Mouse (Mus musculus) hindbrain, embryonic 16.5 days (tissue): Measurements from ENCODE around the gene Nedd4. TPM values are rescaled to one million over a fixed set of nuclear protein-coding genes. Genes with fewer than 3 reads are reported as not detected.
A peak's percentile ranks its signal among the peaks of the same experiment; 100 is the strongest.

Experiments used
- ATAC-seq: fragments of 200-750 bp; cut with Nextera tagmentation; 2 replicates; pipeline ENCODE4 v1.8.0; 2017; ENCODE audit warnings: moderate TSS enrichment, moderate library complexity
- H3K27ac ChIP-seq: fragments of 300-500 bp; sonication (generic); 2 replicates; pipeline ENCODE4 v1.5.1; 2014; ENCODE audit warnings: low read depth, mild to moderate bottlenecking, control low read depth, low read length, moderate library complexity
- H3K27me3 ChIP-seq: fragments of 300-500 bp; sonication (generic); replicated peaks from 2 replicates; pipeline ENCODE4 v1.6.1; 2014; ENCODE audit warnings: low read length; ENCODE audit not compliant: control insufficient read depth, insufficient read depth
- H3K36me3 ChIP-seq: fragments of 300-500 bp; sonication (generic); 2 replicates; pipeline ENCODE4 v1.6.1; 2014; ENCODE audit warnings: mild to moderate bottlenecking, low read length, moderate library complexity, mixed read lengths; ENCODE audit not compliant: control insufficient read depth, insufficient read depth
- H3K4me1 ChIP-seq: fragments of 300-500 bp; sonication (generic); 2 replicates; pipeline ENCODE4 v1.6.1; 2014; ENCODE audit warnings: low read depth, low read length; ENCODE audit not compliant: control insufficient read depth, insufficient read depth
- H3K4me2 ChIP-seq: fragments of 300-500 bp; sonication (generic); 2 replicates; pipeline ENCODE4 v1.6.1; 2014; ENCODE audit warnings: mild to moderate bottlenecking, low read length, control low read depth, moderate library complexity
- H3K4me3 ChIP-seq: fragments of 300-500 bp; sonication (generic); 2 replicates; pipeline ENCODE4 v1.5.1; 2014; ENCODE audit warnings: mild to moderate bottlenecking, low read length, control low read depth, moderate library complexity
- H3K9ac ChIP-seq: fragments of 300-500 bp; sonication (generic); 2 replicates; pipeline ENCODE4 v1.6.1; 2014; ENCODE audit warnings: low read depth, mild to moderate bottlenecking, control low read depth, low read length, moderate library complexity
- H3K9me3 ChIP-seq: fragments of 300-500 bp; sonication (generic); 2 replicates; pipeline ENCODE4 v1.6.1; 2014; ENCODE audit warnings: mild to moderate bottlenecking, low read length, moderate library complexity; ENCODE audit not compliant: control insufficient read depth
- WGBS: fragments of 180-500 bp; shearing (Covaris S2); extraction: QIAGEN DNeasy Blood & Tissue Kit; methylation state at CpG from one replicate; pipeline ENCODE4 v1.1.7; 2014; 5-methylcytosine and 5-hydroxymethylcytosine counted together
- polyA plus RNA-seq: library from polyadenylated mRNA; unstranded; fragments of >200 nt; fragmentation: Nextera tagmentation; extraction: Ambion mirVana; gene quantifications from 2 replicates; pipeline ENCODE4 v1.2.1, GENCODE M21; 2015

The Nedd4 gene
- polyA plus RNA-seq, 1 experiment from 2014 or later = 377 TPM

- no peaks in the 10 kb centered on the region for H3K27me3 ChIP-seq
- WGBS = 83% methylated on average over 4 of the region's 4 CpGs
- H3K9ac ChIP-seq = no peak overlapping the region
- no peak overlapping the region for H3K4me2 ChIP-seq
- H3K4me1 ChIP-seq = no peaks in the 10 kb centered on the region
- no peak for ATAC-seq
- H3K36me3 ChIP-seq = peaks cover 34% of the 10 kb centered on the region
- H3K9me3 ChIP-seq = no peaks in the 10 kb centered on the region
- no peak overlapping the region for H3K27ac ChIP-seq
- H3K4me3 ChIP-seq = no peak overlapping the region
Measured at GRCm38 (mm10) chr9:72685231-72685630, 23.1 kb downstream of the Nedd4 start.

GRCm38 (mm10) chr9:72686506-72686905 is 24.4 kb downstream of the Nedd4 start:
- Histone ChIP-seq H3K27me3 (no peaks in the 10 kb centered on the region), H3K9ac (no peak overlapping the region), H3K4me2 (no peak overlapping the region), H3K4me1 (no peaks in the 10 kb centered on the region), H3K36me3 (peaks cover 44% of the 10 kb centered on the region), H3K27ac (no peak overlapping the region), H3K4me3 (no peak overlapping the region), H3K9me3 (no peaks in the 10 kb centered on the region)
- WGBS = 63% methylated on average over 4 of the region's 4 CpGs
- ATAC-seq = no peak

- Histone ChIP-seq H3K9ac (no peak overlapping the region), H3K36me3 (peaks cover 39% of the 10 kb centered on the region), H3K9me3 (no peaks in the 10 kb centered on the region), H3K27me3 (no peaks in the 10 kb centered on the region), H3K4me2 (no peak overlapping the region), H3K4me3 (no peak overlapping the region), H3K4me1 (peaks cover 3% of the 10 kb centered on the region), H3K27ac (no peak overlapping the region)
- ATAC-seq = no peak
- 72% methylated on average over 5 of the region's 5 CpGs for WGBS
Measured at GRCm38 (mm10) chr9:72689522-72689921, 27.4 kb downstream of the Nedd4 start.

GRCm38 (mm10) chr9:72690811-72691210 is 28.7 kb downstream of the Nedd4 start:
- Histone ChIP-seq H3K4me2 (no peak overlapping the region), H3K27ac (no peak overlapping the region)
- no peak for ATAC-seq

GRCm38 (mm10) chr9:72691942-72692341 is 29.8 kb downstream of the Nedd4 start:
- no peak overlapping the region for H3K27ac ChIP-seq
- H3K27me3 ChIP-seq = no peaks in the 10 kb centered on the region
- ATAC-seq = no peak
- no peak overlapping the region for H3K4me2 ChIP-seq
- H3K9me3 ChIP-seq = no peaks in the 10 kb centered on the region
- H3K4me1 ChIP-seq = peaks cover 11% of the 10 kb centered on the region
- H3K9ac ChIP-seq = no peak overlapping the region
- no peak overlapping the region for H3K4me3 ChIP-seq
- WGBS = 75% methylated on average over 5 of the region's 5 CpGs
- H3K36me3 ChIP-seq = peaks cover 32% of the 10 kb centered on the region

More at GRCm38 (mm10) chr9:72690811-72691210, 28.7 kb downstream of the Nedd4 start:
- peaks cover 5% of the 10 kb centered on the region for H3K4me1 ChIP-seq
- 80% methylated on average over 1 of the region's 1 CpGs for WGBS
- no peaks in the 10 kb centered on the region for H3K9me3 ChIP-seq
- no peak overlapping the region for H3K4me3 ChIP-seq
- no peaks in the 10 kb centered on the region for H3K27me3 ChIP-seq
- H3K36me3 ChIP-seq = peaks cover 39% of the 10 kb centered on the region
- no peak overlapping the region for H3K9ac ChIP-seq

DNA sequence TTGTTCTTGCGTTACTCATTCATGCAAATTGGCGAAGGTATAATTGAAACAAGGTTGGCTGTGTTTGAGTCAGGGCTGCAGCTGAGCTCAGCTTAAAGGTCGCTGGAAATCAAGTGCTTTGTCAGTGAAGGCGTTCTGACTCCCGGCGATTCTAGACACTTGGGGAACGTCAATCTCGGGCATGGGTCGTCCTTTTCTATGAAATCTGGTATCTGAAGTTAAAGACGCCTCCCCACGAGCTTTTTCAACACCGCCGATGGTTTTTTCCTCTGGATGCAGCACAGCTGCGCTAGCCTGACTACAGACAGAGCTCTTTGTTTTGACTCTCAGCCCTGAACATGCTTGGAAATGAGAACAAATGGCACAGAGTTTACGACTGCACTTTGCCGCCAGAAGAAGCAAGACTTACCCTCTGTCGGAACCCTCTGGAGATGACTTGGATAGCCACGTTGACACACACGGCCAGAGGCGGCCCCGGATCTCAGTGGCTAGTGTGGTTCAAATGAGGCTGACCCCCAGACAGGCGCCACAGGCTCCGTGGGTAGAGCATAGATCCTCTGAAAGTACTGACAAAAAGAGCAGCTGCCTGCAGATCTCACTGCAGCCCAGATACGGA is 31.0 kb downstream of the Nedd4 start:
- Histone ChIP-seq H3K27ac (peak overlapping the region; percentile 35), H3K9ac (no peak overlapping the region), H3K4me2 (no peak overlapping the region; the same call in 1 of the 2 replicates), H3K9me3 (no peaks in the 10 kb centered on the region), H3K4me3 (no peak overlapping the region), H3K36me3 (peaks cover 23% of the 10 kb centered on the region), H3K4me1 (peaks cover 13% of the 10 kb centered on the region), H3K27me3 (no peaks in the 10 kb centered on the region)
- 50% methylated on average over 24 of the region's 24 CpGs for WGBS
- peak; percentile 76 for ATAC-seq

- H3K36me3 ChIP-seq = peaks cover 19% of the 10 kb centered on the region
- no peak overlapping the region for H3K4me2 ChIP-seq
- H3K4me1 ChIP-seq = peaks cover 13% of the 10 kb centered on the region
- H3K9ac ChIP-seq = no peak overlapping the region
- 87% methylated on average over 14 of the region's 14 CpGs for WGBS
- no peaks in the 10 kb centered on the region for H3K27me3 ChIP-seq
- no peaks in the 10 kb centered on the region for H3K9me3 ChIP-seq
- no peak overlapping the region for H3K4me3 ChIP-seq
- no peak overlapping the region; the same call in 1 of the 2 replicates for H3K27ac ChIP-seq
- ATAC-seq = no peak
Measured at GRCm38 (mm10) chr9:72693861-72694260, 31.7 kb downstream of the Nedd4 start.

DNA sequence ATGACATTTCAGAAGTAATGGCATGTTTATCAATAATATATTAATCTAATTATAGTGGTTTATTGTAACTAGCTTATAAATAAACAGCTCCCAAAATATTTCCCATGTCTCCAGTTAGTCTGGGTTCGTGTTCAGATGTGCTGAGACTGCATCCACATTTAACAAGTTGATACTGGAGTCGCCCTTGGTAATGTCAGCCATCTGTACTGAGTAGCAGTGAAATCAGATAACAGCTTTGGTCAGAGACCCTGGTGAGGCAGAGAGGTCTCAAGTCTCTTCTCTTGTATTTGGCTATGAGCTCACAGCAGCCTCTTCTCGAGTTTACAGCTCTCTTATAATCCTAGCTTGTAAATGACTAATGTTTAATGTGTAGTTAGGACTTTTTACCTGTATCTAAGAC is 34.4 kb downstream of the Nedd4 start:
- H3K27ac ChIP-seq = no peak overlapping the region
- H3K9ac ChIP-seq = no peak overlapping the region
- WGBS = 63% methylated on average over 3 of the region's 3 CpGs
- no peak overlapping the region for H3K4me2 ChIP-seq
- peaks cover 13% of the 10 kb centered on the region for H3K4me1 ChIP-seq
- ATAC-seq = no peak
- H3K9me3 ChIP-seq = no peaks in the 10 kb centered on the region
- no peak overlapping the region for H3K4me3 ChIP-seq
- H3K27me3 ChIP-seq = no peaks in the 10 kb centered on the region
- H3K36me3 ChIP-seq = peaks cover 9% of the 10 kb centered on the region; the same call in 1 of the 2 replicates

GRCm38 (mm10) chr9:72697779-72698178 is 35.6 kb downstream of the Nedd4 start:
- peaks cover 13% of the 10 kb centered on the region for H3K4me1 ChIP-seq
- H3K9me3 ChIP-seq = no peaks in the 10 kb centered on the region
- H3K27me3 ChIP-seq = no peaks in the 10 kb centered on the region
- H3K4me3 ChIP-seq = no peak overlapping the region
- ATAC-seq = no peak
- no peak overlapping the region for H3K9ac ChIP-seq
- no peak overlapping the region for H3K27ac ChIP-seq
- no peak overlapping the region for H3K4me2 ChIP-seq
- WGBS = 86% methylated on average over 4 of the region's 4 CpGs
- peaks cover 12% of the 10 kb centered on the region; the same call in 1 of the 2 replicates for H3K36me3 ChIP-seq
